Mouse (Mus musculus) E14TG2a.4 (cell line): ENCODE measurements around the gene Slc38a1.

Source experiments
- CTCF ChIP-seq: conservative IDR thresholded peaks from 2 replicates; pipeline ENCODE4 v1.5.1; 2014; ENCODE audit warnings: low read length
- NANOG ChIP-seq: IDR thresholded peaks from 2 replicates; pipeline ENCODE4 v1.6.1; 2014; ENCODE audit warnings: borderline replicate concordance, low read length, mixed read lengths
- POU5F1 ChIP-seq: IDR thresholded peaks from 2 replicates; pipeline ENCODE4 v1.6.1; 2014; ENCODE audit warnings: low read length, borderline replicate concordance

- no peak for TF ChIP-seq CTCF
- TF ChIP-seq POU5F1 = no peak
- no peak for TF ChIP-seq NANOG
These were observed 115.0 kb downstream of the Slc38a1 start for GRCm38 (mm10) chr15:96527686-96528085.
